In the genomic region with DNA sequence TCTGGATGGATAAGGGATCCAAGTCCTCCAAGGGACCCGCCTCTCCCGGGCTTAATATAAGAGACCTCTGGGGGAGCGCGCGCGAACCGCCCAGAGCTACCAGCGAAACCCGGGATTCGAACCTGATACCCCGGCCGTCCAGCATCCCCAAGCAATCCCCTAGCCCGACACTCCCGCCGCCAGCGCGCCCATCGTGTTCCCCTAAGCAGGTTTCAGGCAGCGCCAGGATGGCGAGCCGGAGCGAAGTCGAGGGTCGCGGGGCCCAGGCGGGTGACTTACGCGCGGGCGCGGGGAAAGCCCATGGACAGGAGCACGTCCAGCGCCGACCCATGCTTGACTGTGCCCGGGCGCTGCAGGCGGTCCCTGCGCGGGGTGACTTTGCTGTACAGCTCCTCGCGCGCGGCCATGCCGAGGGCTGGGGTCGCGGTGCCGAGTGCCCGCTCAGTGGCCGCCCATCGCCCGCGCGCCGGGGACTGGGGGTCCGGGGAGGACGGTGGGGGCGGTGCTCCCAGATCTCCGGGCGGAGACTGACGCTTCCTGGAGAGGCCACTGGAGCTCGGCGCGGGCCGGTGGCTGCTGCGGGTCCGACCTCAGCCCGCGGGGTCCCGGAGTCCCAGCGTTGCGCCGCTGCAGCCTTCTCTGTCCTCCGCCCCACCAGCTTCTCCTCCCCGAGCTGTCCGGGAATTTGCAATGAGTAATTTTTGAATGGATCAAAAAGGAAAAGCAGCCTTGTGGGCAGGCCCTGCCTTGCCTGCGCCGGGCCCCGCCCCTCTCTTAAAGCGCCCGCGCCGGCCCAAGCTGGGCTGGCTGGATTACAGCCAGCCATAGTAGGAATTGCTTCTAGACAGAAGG, we compare ENCODE assay signal across 7 mouse cellular contexts. TPM values are rescaled to one million over a fixed set of nuclear protein-coding genes. Genes with fewer than 3 reads are reported as not detected.
DNase-seq lines count a peak whose midpoint lies in the region; ATAC-seq lines count a peak whose summit lies in the region.

No protein-coding gene starts in this region.

- peak; percentile 91 for ATAC-seq in intestine, embryonic 16.5 days

- peak overlapping the region; percentile 76 for H3K9ac ChIP-seq in intestine, embryonic 16.5 days (ENCODE audit: low read depth, low read length)

- H3K9me3 ChIP-seq in intestine, embryonic 16.5 days (ENCODE audit: control insufficient read depth, low read length): no peaks in the 10 kb centered on the region
- no peaks in the 10 kb centered on the region for H3K9me3 ChIP-seq in midbrain, embryonic 10.5 days (replicated peaks)

- WGBS in intestine, embryonic 16.5 days: under 1% methylated on average over 75 of the region's 82 CpGs
- under 1% methylated on average over 82 of the region's 82 CpGs for WGBS in midbrain, embryonic 10.5 days

- peak; percentile 66 for DNase-seq in adrenal gland, adult 8-10 months
- peak; percentile 84 for DNase-seq in embryo, embryonic 9.5 days (ENCODE audit: extremely low spot score)
- peak; percentile 46 to 70 for DNase-seq in gastrocnemius, postnatal 4 days (ENCODE audit: low spot score in 2 of 2)
- peak; percentile 87 for DNase-seq in left cerebral cortex, postnatal 4 days
- peak; percentile 83 for DNase-seq in midbrain, embryonic 10.5 days (ENCODE audit: low spot score)
- peak; percentile 50 for DNase-seq in skeletal muscle tissue, adult 2 months (ENCODE audit: low read depth, low spot score)

- intact Hi-C loops in left cerebral cortex, postnatal 4 days (cut with DNase I): loop anchor here (10.0 kb wide), 1 partner anchor 112 kb away; no protein-coding TSS in a partner anchor

- peak overlapping the region; percentile 46; the same call in 1 of the 2 replicates for H3K27ac ChIP-seq in intestine, embryonic 16.5 days (ENCODE audit: low read length)
- H3K27ac ChIP-seq in midbrain, embryonic 10.5 days (replicated peaks): peak overlapping the region; percentile 89

- H3K4me1 ChIP-seq in intestine, embryonic 16.5 days (ENCODE audit: control insufficient read depth, insufficient read depth, low read length): peaks cover 19% of the 10 kb centered on the region
- peaks cover 35% of the 10 kb centered on the region for H3K4me1 ChIP-seq in midbrain, embryonic 10.5 days

- peaks cover 14% of the 10 kb centered on the region; the same call in 1 of the 2 replicates for H3K27me3 ChIP-seq in intestine, embryonic 16.5 days (replicated peaks; ENCODE audit: control insufficient read depth, insufficient read depth, low read length)
- H3K27me3 ChIP-seq in midbrain, embryonic 10.5 days (ENCODE audit: low read depth, poor library complexity, severe bottlenecking): peaks cover 58% of the 10 kb centered on the region

- peak overlapping the region; percentile 85 for H3K4me3 ChIP-seq in intestine, embryonic 16.5 days (ENCODE audit: low read length)
- peak overlapping the region; percentile 85 for H3K4me3 ChIP-seq in midbrain, embryonic 10.5 days

- H3K36me3 ChIP-seq in intestine, embryonic 16.5 days (ENCODE audit: control insufficient read depth, insufficient read depth, low read length): no peaks in the 10 kb centered on the region
- no peaks in the 10 kb centered on the region for H3K36me3 ChIP-seq in midbrain, embryonic 10.5 days

- peak overlapping the region; percentile 93 for H3K4me2 ChIP-seq in intestine, embryonic 16.5 days (ENCODE audit: low read depth, low read length)

RNA-seq across cellular contexts. Expression of a gene that starts 4.3 kb away (rescaled TPM):
- 1 to 10 TPM; 2.0 to 2.3 (median 2.1) TPM for total RNA-seq in adrenal gland, adult 8-10 months (2022)
- total RNA-seq in gastrocnemius, postnatal 4 days (2021): 1 to 10 TPM; 5.3 to 5.6 TPM
- 3.4 TPM in 2 replicates for polyA plus RNA-seq in intestine, embryonic 16.5 days (2015; fragmentation: Nextera tagmentation; extraction: Ambion mirVana)
- total RNA-seq in left cerebral cortex, postnatal 4 days (2021): 10 to 100 TPM; 24.9 to 29.0 TPM
- polyA plus RNA-seq in midbrain, embryonic 10.5 days (2016; fragmentation: Nextera tagmentation; extraction: Ambion mirVana): 5.8 and 6.3 TPM in 2 replicates

Comparison
In these comparisons a context has a peak if more than half of its experiments do, and no peak if none do; other contexts are left out.
1. Peak in every context shown above with its lines: DNase-seq, ATAC-seq, H3K4me3 ChIP-seq and H3K27ac ChIP-seq.